Mouse (Mus musculus) kidney, embryonic 16.5 days (tissue): ENCODE results near the gene Ubxn11. TPM values are rescaled to one million over a fixed set of nuclear protein-coding genes. Genes with fewer than 3 reads are reported as not detected.

Experiments
- ATAC-seq: fragments of 200-750 bp; cut with Nextera tagmentation; 2 replicates; pipeline ENCODE4 v1.8.0; 2017; ENCODE audit warnings: moderate TSS enrichment; ENCODE audit not compliant: low FRiP score, low TSS enrichment
- H3K27ac ChIP-seq: fragments of 300-500 bp; sonication (generic); 2 replicates; pipeline ENCODE4 v1.5.1; 2014; ENCODE audit warnings: low read length
- H3K27me3 ChIP-seq: fragments of 300-500 bp; sonication (generic); 2 replicates; pipeline ENCODE4 v1.6.1; 2014; ENCODE audit warnings: low read length, control low read depth, mixed read lengths; ENCODE audit not compliant: insufficient read depth
- H3K36me3 ChIP-seq: fragments of 300-500 bp; sonication (generic); 2 replicates; pipeline ENCODE4 v1.6.1; 2014; ENCODE audit warnings: low read length, control low read depth, mixed read lengths; ENCODE audit not compliant: insufficient read depth
- H3K4me1 ChIP-seq: fragments of 300-500 bp; sonication (generic); 2 replicates; pipeline ENCODE4 v1.6.1; 2014; ENCODE audit warnings: low read length, control low read depth, mixed read lengths; ENCODE audit not compliant: insufficient read depth
- H3K4me2 ChIP-seq: fragments of 300-500 bp; sonication (generic); replicated peaks from 2 replicates; pipeline ENCODE4 v1.6.1; 2014; ENCODE audit warnings: low read depth, low read length
- H3K4me3 ChIP-seq: fragments of 300-500 bp; sonication (generic); 2 replicates; pipeline ENCODE4 v1.5.1; 2014; ENCODE audit warnings: mild to moderate bottlenecking, low read length
- H3K9ac ChIP-seq: fragments of 300-500 bp; sonication (generic); replicated peaks from 2 replicates; pipeline ENCODE4 v1.6.1; 2014; ENCODE audit warnings: low read length
- H3K9me3 ChIP-seq: fragments of 300-500 bp; sonication (generic); 2 replicates; pipeline ENCODE4 v1.6.1; 2016; ENCODE audit warnings: low read length, control low read depth
- WGBS: fragments of 180-500 bp; shearing (Covaris S2); extraction: QIAGEN DNeasy Blood & Tissue Kit; methylation state at CpG from one replicate; pipeline ENCODE4 v1.1.7; 2014; 5-methylcytosine and 5-hydroxymethylcytosine counted together
- polyA plus RNA-seq: library from polyadenylated mRNA; unstranded; fragments of >200 nt; fragmentation: Nextera tagmentation; extraction: Ambion mirVana; gene quantifications from 2 replicates; pipeline ENCODE4 v1.2.1, GENCODE M21; 2015

Ubxn11 gene
- polyA plus RNA-seq, 1 experiment from 2014 or later: 13.8 TPM

- Histone ChIP-seq H3K27ac (no peak overlapping the region), H3K27me3 (no peaks in the 10 kb centered on the region), H3K9ac (no peak overlapping the region), H3K4me3 (no peak overlapping the region), H3K4me1 (peaks cover 10% of the 10 kb centered on the region; the same call in 1 of the 2 replicates), H3K9me3 (no peaks in the 10 kb centered on the region), H3K36me3 (no peaks in the 10 kb centered on the region), H3K4me2 (no peak overlapping the region)
- no peak for ATAC-seq
- WGBS: 72% methylated on average over 4 of the region's 4 CpGs
Observed at GRCm38 (mm10) chr4:134100245-134100644, 2.1 kb upstream of the Ubxn11 start.

- Histone ChIP-seq H3K27me3 (no peaks in the 10 kb centered on the region), H3K9me3 (no peaks in the 10 kb centered on the region), H3K36me3 (no peaks in the 10 kb centered on the region), H3K4me1 (peaks cover 10% of the 10 kb centered on the region; the same call in 1 of the 2 replicates), H3K9ac (peak overlapping the region; percentile 67), H3K4me2 (peak overlapping the region; percentile 62), H3K27ac (no peak overlapping the region), H3K4me3 (peak overlapping the region; percentile 65)
- WGBS: 2% methylated on average over 21 of the region's 21 CpGs
- peak; percentile 16; the same call in 1 of the 2 replicates for ATAC-seq
Observed at GRCm38 (mm10) chr4:134102742-134103119, 361 bp downstream of the Ubxn11 start.

GRCm38 (mm10) chr4:134106105-134106504, 3.7 kb downstream of the Ubxn11 start:
- H3K4me1 ChIP-seq: peaks cover 11% of the 10 kb centered on the region; the same call in 1 of the 2 replicates
- H3K4me2 ChIP-seq: no peak overlapping the region
- H3K36me3 ChIP-seq: no peaks in the 10 kb centered on the region
- H3K4me3 ChIP-seq: no peak overlapping the region
- H3K9me3 ChIP-seq: no peaks in the 10 kb centered on the region
- H3K27ac ChIP-seq: no peak overlapping the region
- 78% methylated on average over 7 of the region's 7 CpGs for WGBS
- H3K27me3 ChIP-seq: no peaks in the 10 kb centered on the region
- no peak for ATAC-seq
- no peak overlapping the region for H3K9ac ChIP-seq

GRCm38 (mm10) chr4:134107730-134108129, 5.4 kb downstream of the Ubxn11 start:
- 83% methylated on average over 7 of the region's 7 CpGs for WGBS
- ATAC-seq: no peak
- H3K4me1 ChIP-seq: peaks cover 11% of the 10 kb centered on the region; the same call in 1 of the 2 replicates
- H3K27me3 ChIP-seq: no peaks in the 10 kb centered on the region
- no peak overlapping the region for H3K27ac ChIP-seq
- H3K4me2 ChIP-seq: no peak overlapping the region
- H3K36me3 ChIP-seq: no peaks in the 10 kb centered on the region
- H3K9ac ChIP-seq: no peak overlapping the region
- H3K4me3 ChIP-seq: no peak overlapping the region
- H3K9me3 ChIP-seq: no peaks in the 10 kb centered on the region

GRCm38 (mm10) chr4:134108196-134108595, 5.8 kb downstream of the Ubxn11 start:
- H3K36me3 ChIP-seq: no peaks in the 10 kb centered on the region
- H3K4me3 ChIP-seq: no peak overlapping the region
- H3K4me2 ChIP-seq: no peak overlapping the region
- 24% methylated on average over 5 of the region's 5 CpGs for WGBS
- H3K9ac ChIP-seq: no peak overlapping the region
- 0 out of 2 replicates have a peak, but pooled peaks cover 6% of the 10 kb centered on the region for H3K4me1 ChIP-seq
- H3K27ac ChIP-seq: no peak overlapping the region
- no peaks in the 10 kb centered on the region for H3K27me3 ChIP-seq
- ATAC-seq: no peak
- H3K9me3 ChIP-seq: no peaks in the 10 kb centered on the region

- Histone ChIP-seq H3K36me3 (no peaks in the 10 kb centered on the region), H3K9me3 (no peaks in the 10 kb centered on the region), H3K4me3 (no peak overlapping the region), H3K4me1 (peaks cover 9% of the 10 kb centered on the region; the same call in 1 of the 2 replicates), H3K27me3 (no peaks in the 10 kb centered on the region), H3K9ac (no peak overlapping the region), H3K27ac (no peak overlapping the region), H3K4me2 (no peak overlapping the region)
- no peak for ATAC-seq
- WGBS: 49% methylated on average over 3 of the region's 3 CpGs
Observed at GRCm38 (mm10) chr4:134110653-134111052, 8.3 kb downstream of the Ubxn11 start.

- no peak overlapping the region for H3K9ac ChIP-seq
- no peak overlapping the region for H3K4me3 ChIP-seq
Observed at GRCm38 (mm10) chr4:134112403-134112802, 10.0 kb downstream of the Ubxn11 start.

GRCm38 (mm10) chr4:134113356-134113994, 11.1 kb downstream of the Ubxn11 start:
- no peak for ATAC-seq
- no peaks in the 10 kb centered on the region for H3K9me3 ChIP-seq
- H3K27me3 ChIP-seq: no peaks in the 10 kb centered on the region
- no peak overlapping the region for H3K9ac ChIP-seq
- peaks cover 6% of the 10 kb centered on the region for H3K4me1 ChIP-seq
- no peaks in the 10 kb centered on the region for H3K36me3 ChIP-seq
- H3K4me2 ChIP-seq: no peak overlapping the region
- no peak overlapping the region for H3K27ac ChIP-seq
- WGBS: 60% methylated on average over 10 of the region's 10 CpGs
- no peak overlapping the region for H3K4me3 ChIP-seq

More at GRCm38 (mm10) chr4:134112403-134112802, 10.0 kb downstream of the Ubxn11 start:
- Histone ChIP-seq H3K27me3 (no peaks in the 10 kb centered on the region), H3K4me1 (peaks cover 9% of the 10 kb centered on the region; the same call in 1 of the 2 replicates), H3K36me3 (no peaks in the 10 kb centered on the region), H3K9me3 (no peaks in the 10 kb centered on the region), H3K27ac (no peak overlapping the region), H3K4me2 (no peak overlapping the region)
- WGBS: 63% methylated on average over 6 of the region's 6 CpGs
- no peak for ATAC-seq

GRCm38 (mm10) chr4:134114038-134114437, 11.7 kb downstream of the Ubxn11 start:
- Histone ChIP-seq H3K27ac (no peak overlapping the region), H3K4me1 (peaks cover 4% of the 10 kb centered on the region), H3K9me3 (no peaks in the 10 kb centered on the region), H3K36me3 (no peaks in the 10 kb centered on the region), H3K4me3 (no peak overlapping the region), H3K27me3 (no peaks in the 10 kb centered on the region), H3K4me2 (no peak overlapping the region), H3K9ac (no peak overlapping the region)
- 91% methylated on average over 4 of the region's 4 CpGs for WGBS
- no peak for ATAC-seq
